Mouse (Mus musculus) megakaryocyte progenitor cell, adult 5-6 weeks (primary cell): Measurements from ENCODE around the gene Kcnmb2. TPM values are rescaled to one million over a fixed set of nuclear protein-coding genes. Genes with fewer than 3 reads are reported as not detected.
A peak's percentile ranks its signal among the peaks of the same experiment; 100 is the strongest.

Experiments
- ATAC-seq: replicated peaks from 2 replicates; pipeline ENCODE4 v1.8.0; 2016; ENCODE audit warnings: mild to moderate bottlenecking, moderate TSS enrichment, inconsistent platforms; ENCODE audit not compliant: poor library complexity
- total RNA-seq, 2 experiments: library from RNA; stranded (forward) in 1 of 2; stranded (reverse) in 1 of 2; fragments of 157-497, 149-512 nt in 1 of 2; fragments of 200-1000 nt in 1 of 2; gene quantifications; 2 replicates each; pipeline versions ENCODE4 v1.2.3 to v1.2.4; 2015 to 2017

The Kcnmb2 gene
- total RNA-seq, 2 experiments from 2014 or later: not detected

DNA sequence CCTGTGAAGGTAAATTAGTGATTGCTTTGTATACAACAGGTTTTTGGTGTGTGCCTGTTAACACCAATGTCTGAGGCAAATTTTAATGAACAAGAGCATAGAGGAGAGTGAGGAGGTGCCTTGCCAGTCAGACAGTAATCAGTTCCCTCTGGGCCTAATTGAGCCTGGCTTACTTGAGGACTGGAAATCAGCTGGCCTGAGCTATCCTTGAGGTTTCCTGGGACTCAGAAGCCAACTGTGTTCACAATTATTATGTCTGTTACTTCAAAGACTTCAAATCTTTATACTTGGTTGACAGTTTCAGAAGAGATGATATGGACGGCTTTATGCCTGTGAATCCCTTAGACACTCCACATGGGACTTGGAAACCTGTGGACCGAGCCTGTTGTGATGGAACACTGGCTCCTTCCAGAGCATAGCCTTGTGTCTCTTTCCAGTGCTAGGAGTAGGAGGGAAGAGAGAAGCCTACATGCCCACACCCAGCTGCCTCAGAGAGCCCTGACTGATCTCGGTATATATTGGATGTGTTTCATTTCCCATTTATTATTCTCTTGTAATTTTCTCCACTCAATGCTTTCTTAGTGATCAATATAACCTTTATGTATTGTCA, 230.2 kb downstream of the Kcnmb2 start:
- no peak for ATAC-seq

DNA sequence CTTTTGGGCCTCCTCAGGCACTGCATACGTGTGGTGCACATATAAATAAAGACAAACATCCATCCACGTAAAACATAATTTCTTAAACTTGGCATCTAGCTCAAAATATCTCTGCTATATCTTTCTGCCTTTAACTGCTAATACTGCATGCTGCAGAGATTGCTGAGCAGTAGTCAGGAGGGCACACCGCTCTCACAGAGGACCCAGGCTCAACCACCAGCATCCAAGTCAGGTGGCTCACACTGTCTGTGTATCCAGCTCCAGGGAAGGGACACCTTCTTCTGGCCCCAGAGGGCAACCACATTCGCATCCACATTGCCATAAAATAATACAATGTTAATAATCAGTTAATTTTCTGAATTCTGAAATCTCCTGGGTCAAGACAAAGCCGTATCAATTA, 241.9 kb downstream of the Kcnmb2 start:
- ATAC-seq: no peak

DNA sequence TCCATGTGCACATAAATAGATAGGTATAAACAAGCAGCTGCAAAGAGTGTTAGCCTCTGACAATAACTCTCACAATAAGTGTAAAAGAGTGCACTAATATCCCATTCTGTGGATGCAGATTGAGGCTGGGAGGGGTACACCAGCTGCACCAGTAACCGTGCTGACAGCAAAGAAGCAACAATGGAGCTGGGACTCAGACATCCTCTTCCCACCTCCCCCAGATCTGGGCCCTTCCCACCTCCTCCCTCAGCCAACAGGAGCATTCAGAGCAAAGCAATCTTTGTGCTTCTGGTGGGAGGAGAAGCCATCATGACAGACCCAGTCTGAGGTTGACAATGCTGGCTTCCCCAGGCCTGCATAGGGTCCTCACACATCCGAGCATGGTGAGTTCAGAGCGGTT, 242.3 kb downstream of the Kcnmb2 start:
- ATAC-seq: no peak

DNA sequence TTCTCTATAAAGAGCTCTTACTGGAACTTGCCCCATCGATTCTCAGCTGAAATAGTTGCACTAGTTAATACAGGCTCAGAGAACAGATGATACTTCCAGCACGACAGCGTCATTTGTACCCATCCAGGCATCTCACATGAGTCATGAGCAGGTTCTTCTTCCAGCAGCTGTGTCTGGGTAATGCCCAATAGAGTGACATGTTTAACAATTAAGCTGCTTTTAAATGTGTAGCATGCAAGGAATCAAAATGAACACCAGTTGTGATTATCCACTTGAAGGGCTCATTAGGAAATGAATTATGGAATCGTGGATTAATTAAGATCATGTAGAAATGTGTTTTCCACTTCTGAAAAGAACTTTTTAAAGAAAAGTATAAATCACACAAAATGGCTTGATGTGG, 245.4 kb downstream of the Kcnmb2 start:
- no peak for ATAC-seq

GRCm38 (mm10) chr3:32149851-32150570, 247.7 kb downstream of the Kcnmb2 start:
- ATAC-seq: no peak

DNA sequence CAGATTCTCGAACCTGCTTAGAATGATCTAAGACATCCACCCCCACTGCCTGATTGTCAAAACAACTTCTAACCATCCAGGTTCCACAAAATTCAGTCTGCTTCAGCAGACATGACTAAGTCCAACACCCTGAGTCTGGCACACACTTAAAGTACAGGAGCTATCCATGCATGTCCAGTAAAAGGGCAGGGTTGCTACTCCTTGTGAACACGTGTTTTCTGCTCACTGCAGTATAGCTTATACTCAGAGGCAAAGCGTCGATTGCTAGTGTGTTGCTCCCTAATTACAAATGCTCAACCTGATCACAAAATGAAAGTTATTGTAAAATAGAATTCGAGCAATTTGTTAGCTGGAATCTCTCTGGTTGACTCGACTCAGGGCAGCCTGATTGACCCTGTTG, 278.2 kb downstream of the Kcnmb2 start:
- no peak for ATAC-seq

- no peak for ATAC-seq
These were observed 283.7 kb downstream of the Kcnmb2 start for GRCm38 (mm10) chr3:32185855-32186522.

DNA sequence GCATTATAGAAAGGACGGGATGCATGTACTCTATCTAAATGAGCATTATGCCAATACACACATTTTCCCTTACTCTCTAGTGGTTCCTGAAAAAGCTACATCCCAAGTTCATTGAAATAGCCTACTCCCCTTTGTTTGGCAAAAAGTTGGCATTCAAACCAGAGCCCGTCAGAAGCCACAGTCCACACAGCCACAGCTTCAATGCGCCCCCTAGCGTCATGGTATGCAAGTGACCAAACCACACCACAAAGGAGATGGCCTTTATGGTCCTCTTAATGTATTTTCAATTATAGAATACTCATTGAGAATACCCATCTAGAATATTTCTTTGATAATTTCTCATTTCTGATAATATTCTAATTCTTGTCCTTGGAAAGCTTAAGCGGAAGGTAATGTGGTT, 286.2 kb downstream of the Kcnmb2 start:
- ATAC-seq: peak; percentile 69

- no peak for ATAC-seq
These were observed 286.6 kb downstream of the Kcnmb2 start for GRCm38 (mm10) chr3:32188955-32189354.

DNA sequence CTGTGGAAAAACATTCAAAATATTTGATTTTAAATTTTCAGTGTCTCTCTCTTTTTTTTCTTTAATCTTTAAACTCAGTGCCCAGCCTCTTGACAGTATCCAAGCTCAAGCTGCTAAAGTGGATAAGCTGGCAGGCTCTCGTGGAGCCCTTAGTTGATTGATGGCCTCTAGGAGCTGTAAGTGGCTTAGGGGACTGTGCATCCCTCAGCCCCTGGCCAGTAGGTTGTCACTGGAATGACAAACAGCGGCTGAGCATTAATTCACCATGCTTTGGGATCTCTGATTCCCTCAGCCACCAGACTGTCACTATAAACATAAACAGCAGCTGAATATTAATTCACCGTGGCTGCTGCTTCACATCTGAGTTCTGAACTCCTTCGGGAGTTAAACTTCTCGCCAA, 287.6 kb downstream of the Kcnmb2 start:
- no peak for ATAC-seq

GRCm38 (mm10) chr3:32194014-32194413, 291.7 kb downstream of the Kcnmb2 start:
- ATAC-seq: no peak

GRCm38 (mm10) chr3:32226755-32227154, 324.4 kb downstream of the Kcnmb2 start:
- ATAC-seq: no peak

DNA sequence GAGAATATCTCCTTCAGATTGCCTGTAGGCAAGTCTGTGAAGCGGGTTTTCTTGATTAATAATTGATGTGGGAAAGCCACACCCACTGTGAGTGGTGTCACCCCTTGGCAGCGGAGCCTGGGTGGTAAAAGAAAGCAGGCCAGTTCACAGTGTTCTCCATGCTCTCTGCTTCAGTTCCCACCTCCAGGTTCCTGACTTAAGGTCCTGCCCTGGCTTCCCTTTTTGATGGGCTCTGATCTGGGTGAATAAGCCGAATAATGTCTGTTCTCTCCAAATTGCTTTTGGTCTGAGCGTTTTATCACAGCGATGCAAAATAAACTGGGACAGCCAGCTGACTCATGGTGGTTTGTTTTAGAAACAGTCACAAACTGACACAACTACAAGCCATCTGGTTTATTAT, 334.5 kb downstream of the Kcnmb2 start:
- no peak for ATAC-seq
